Mouse (Mus musculus): ENCODE measurements around the gene Gipc2. TPM values are rescaled to one million over a fixed set of nuclear protein-coding genes. Genes with fewer than 3 reads are reported as not detected.

The Gipc2 gene
- polyA plus RNA-seq, 1 experiment from 2014 or later = 4.6 TPM

GRCm38 (mm10) chr3:152155296-152155948 lies 10.6 kb downstream of the Gipc2 start:
- H3K4me1 ChIP-seq (ENCODE audit: control insufficient read depth, insufficient read depth, low read length) = 0 out of 2 replicates have a peak, but pooled peaks cover 4% of the 10 kb centered on the region
- H3K4me3 ChIP-seq (ENCODE audit: low read depth, low read length) = no peak overlapping the region
- no peaks in the 10 kb centered on the region for H3K9me3 ChIP-seq (ENCODE audit: control insufficient read depth, low read length)
- no peak overlapping the region for H3K4me2 ChIP-seq (ENCODE audit: low read depth, low read length)
- ATAC-seq (ENCODE audit: low read depth) = no peak
- H3K36me3 ChIP-seq (ENCODE audit: control insufficient read depth, insufficient read depth, low read length) = no peaks in the 10 kb centered on the region
- H3K9ac ChIP-seq (ENCODE audit: low read depth, low read length) = no peak overlapping the region
- H3K27me3 ChIP-seq (replicated peaks; ENCODE audit: control insufficient read depth, insufficient read depth, low read length) = no peaks in the 10 kb centered on the region
- 41% methylated on average over 11 of the region's 11 CpGs for WGBS
- H3K27ac ChIP-seq (replicated peaks; ENCODE audit: low read depth, low read length) = no peak overlapping the region
- DNase-seq (ENCODE audit: low spot score) = no peak

DNA sequence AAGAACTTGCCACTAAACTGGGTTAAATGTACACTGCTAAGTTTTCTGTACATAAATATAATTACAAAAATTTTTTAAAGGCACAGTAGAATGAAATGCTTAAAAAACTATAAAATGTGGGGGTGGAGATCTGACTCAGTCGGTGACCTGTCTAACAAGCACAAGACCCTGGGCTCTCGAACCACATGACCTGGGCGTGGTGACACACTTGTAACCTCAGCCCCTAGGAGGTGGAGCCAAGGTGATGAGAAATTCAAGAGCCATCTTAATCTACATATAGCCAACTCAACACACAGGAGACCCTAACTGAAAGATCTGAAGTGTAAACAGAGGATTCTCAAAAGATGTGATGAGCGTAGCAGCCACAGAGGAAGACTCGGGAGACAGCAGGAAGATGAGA lies 11.9 kb downstream of the Gipc2 start:
- Histone ChIP-seq H3K9ac (ENCODE audit: low read depth, low read length) (no peak overlapping the region), H3K27me3 (replicated peaks; ENCODE audit: control insufficient read depth, insufficient read depth, low read length) (no peaks in the 10 kb centered on the region), H3K36me3 (ENCODE audit: control insufficient read depth, insufficient read depth, low read length) (no peaks in the 10 kb centered on the region), H3K4me2 (ENCODE audit: low read depth, low read length) (no peak overlapping the region), H3K4me3 (ENCODE audit: low read depth, low read length) (no peak overlapping the region), H3K27ac (replicated peaks; ENCODE audit: low read depth, low read length) (no peak overlapping the region), H3K4me1 (ENCODE audit: control insufficient read depth, insufficient read depth, low read length) (0 out of 2 replicates have a peak, but pooled peaks cover 4% of the 10 kb centered on the region), H3K9me3 (ENCODE audit: control insufficient read depth, low read length) (no peaks in the 10 kb centered on the region)
- WGBS = 87% methylated on average over 5 of the region's 5 CpGs
- no peak for ATAC-seq (ENCODE audit: low read depth)
- no peak for DNase-seq (ENCODE audit: low spot score)

DNA sequence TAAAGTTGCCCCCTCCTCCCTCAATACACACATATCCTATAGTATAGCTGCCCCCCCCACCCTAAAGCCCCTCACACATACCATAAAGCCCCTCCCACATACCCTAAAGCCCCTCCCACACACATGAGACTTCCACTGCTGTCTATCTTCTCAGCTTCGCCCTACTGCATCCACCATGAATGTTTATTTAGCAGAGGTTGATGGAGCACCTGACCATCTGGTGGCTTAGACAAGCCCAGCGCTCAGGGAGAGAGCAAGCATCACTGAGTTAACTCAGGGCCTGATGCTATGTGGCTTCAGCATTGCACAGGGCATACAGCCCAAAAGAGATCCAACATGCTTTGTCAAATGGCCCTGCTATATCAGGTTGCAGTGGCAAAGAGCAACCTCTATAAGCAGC lies 12.9 kb downstream of the Gipc2 start:
- no peak for ATAC-seq (ENCODE audit: low read depth)
- DNase-seq (ENCODE audit: low spot score) = no peak
- 0 out of 2 replicates have a peak, but pooled peaks cover 4% of the 10 kb centered on the region for H3K4me1 ChIP-seq (ENCODE audit: control insufficient read depth, insufficient read depth, low read length)
- no peaks in the 10 kb centered on the region for H3K9me3 ChIP-seq (ENCODE audit: control insufficient read depth, low read length)
- no peak overlapping the region for H3K9ac ChIP-seq (ENCODE audit: low read depth, low read length)
- WGBS = 78% methylated on average over 2 of the region's 2 CpGs
- H3K4me3 ChIP-seq (ENCODE audit: low read depth, low read length) = no peak overlapping the region
- H3K27me3 ChIP-seq (replicated peaks; ENCODE audit: control insufficient read depth, insufficient read depth, low read length) = no peaks in the 10 kb centered on the region
- H3K4me2 ChIP-seq (ENCODE audit: low read depth, low read length) = no peak overlapping the region
- no peak overlapping the region for H3K27ac ChIP-seq (replicated peaks; ENCODE audit: low read depth, low read length)
- no peaks in the 10 kb centered on the region for H3K36me3 ChIP-seq (ENCODE audit: control insufficient read depth, insufficient read depth, low read length)

DNA sequence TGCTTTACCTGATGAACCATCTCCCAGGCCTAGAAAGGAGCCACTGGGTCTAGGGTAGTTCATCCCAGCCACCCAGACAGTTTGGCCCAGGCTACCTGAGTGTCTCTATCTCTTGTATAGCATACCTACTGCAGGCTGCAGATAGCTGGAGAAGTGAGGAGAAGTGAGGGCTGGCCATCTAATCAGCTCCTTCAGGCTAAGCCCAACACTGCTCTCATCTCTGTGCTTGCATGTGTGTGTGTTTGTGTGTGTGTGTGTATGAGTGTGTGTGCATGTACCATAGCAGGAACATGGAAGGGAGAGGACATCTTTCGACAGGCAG lies 13.6 kb downstream of the Gipc2 start:
- WGBS = 94% methylated on average over 1 of the region's 1 CpGs
- 0 out of 2 replicates have a peak, but pooled peaks cover 4% of the 10 kb centered on the region for H3K4me1 ChIP-seq (ENCODE audit: control insufficient read depth, insufficient read depth, low read length)
- no peak overlapping the region for H3K4me3 ChIP-seq (ENCODE audit: low read depth, low read length)
- no peaks in the 10 kb centered on the region for H3K36me3 ChIP-seq (ENCODE audit: control insufficient read depth, insufficient read depth, low read length)
- ATAC-seq (ENCODE audit: low read depth) = no peak
- no peak overlapping the region for H3K4me2 ChIP-seq (ENCODE audit: low read depth, low read length)
- H3K9ac ChIP-seq (ENCODE audit: low read depth, low read length) = no peak overlapping the region
- H3K27me3 ChIP-seq (replicated peaks; ENCODE audit: control insufficient read depth, insufficient read depth, low read length) = no peaks in the 10 kb centered on the region
- H3K27ac ChIP-seq (replicated peaks; ENCODE audit: low read depth, low read length) = no peak overlapping the region
- no peak for DNase-seq (ENCODE audit: low spot score)
- H3K9me3 ChIP-seq (ENCODE audit: control insufficient read depth, low read length) = no peaks in the 10 kb centered on the region

GRCm38 (mm10) chr3:152151725-152152482 lies 14.1 kb downstream of the Gipc2 start:
- 61% methylated on average over 22 of the region's 29 CpGs for WGBS
- no peaks in the 10 kb centered on the region for H3K27me3 ChIP-seq (replicated peaks; ENCODE audit: control insufficient read depth, insufficient read depth, low read length)
- no peaks in the 10 kb centered on the region for H3K36me3 ChIP-seq (ENCODE audit: control insufficient read depth, insufficient read depth, low read length)
- no peak overlapping the region for H3K9ac ChIP-seq (ENCODE audit: low read depth, low read length)
- H3K4me1 ChIP-seq (ENCODE audit: control insufficient read depth, insufficient read depth, low read length) = 0 out of 2 replicates have a peak, but pooled peaks cover 4% of the 10 kb centered on the region
- peak overlapping the region; percentile 41 for H3K4me2 ChIP-seq (ENCODE audit: low read depth, low read length)
- ATAC-seq (ENCODE audit: low read depth) = 0 out of 2 replicates have a peak, but pooled peaks have one; percentile 22
- no peak overlapping the region for H3K27ac ChIP-seq (replicated peaks; ENCODE audit: low read depth, low read length)
- no peak overlapping the region for H3K4me3 ChIP-seq (ENCODE audit: low read depth, low read length)
- no peak for DNase-seq (ENCODE audit: low spot score)
- H3K9me3 ChIP-seq (ENCODE audit: control insufficient read depth, low read length) = no peaks in the 10 kb centered on the region

GRCm38 (mm10) chr3:152149863-152150262 lies 16.2 kb downstream of the Gipc2 start:
- Histone ChIP-seq H3K4me2 (ENCODE audit: low read depth, low read length) (no peak overlapping the region), H3K4me3 (ENCODE audit: low read depth, low read length) (no peak overlapping the region), H3K27ac (replicated peaks; ENCODE audit: low read depth, low read length) (no peak overlapping the region), H3K36me3 (ENCODE audit: control insufficient read depth, insufficient read depth, low read length) (no peaks in the 10 kb centered on the region), H3K9ac (ENCODE audit: low read depth, low read length) (no peak overlapping the region), H3K4me1 (ENCODE audit: control insufficient read depth, insufficient read depth, low read length) (0 out of 2 replicates have a peak, but pooled peaks cover 4% of the 10 kb centered on the region), H3K9me3 (ENCODE audit: control insufficient read depth, low read length) (no peaks in the 10 kb centered on the region), H3K27me3 (replicated peaks; ENCODE audit: control insufficient read depth, insufficient read depth, low read length) (no peaks in the 10 kb centered on the region)
- no peak for DNase-seq (ENCODE audit: low spot score)
- 45% methylated on average over 3 of the region's 3 CpGs for WGBS
- ATAC-seq (ENCODE audit: low read depth) = no peak

DNA sequence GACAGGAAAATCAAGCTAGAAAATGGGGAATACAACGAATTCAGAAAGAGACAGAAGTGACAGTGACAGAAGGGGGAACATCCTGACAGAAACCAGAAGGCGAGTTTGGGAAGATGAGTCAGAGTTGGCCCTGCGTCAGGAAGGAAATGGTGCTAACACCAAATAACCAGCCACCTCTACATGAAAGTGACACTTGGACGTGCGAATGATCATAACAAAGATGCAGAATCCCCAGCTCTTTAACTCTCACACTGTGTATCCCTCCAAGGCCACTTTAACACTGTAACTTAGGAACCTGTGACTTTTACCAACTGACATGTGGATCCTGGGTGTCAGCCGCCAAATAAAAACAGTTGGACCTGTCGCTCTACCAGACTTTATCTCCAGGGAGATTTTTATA lies 16.6 kb downstream of the Gipc2 start:
- WGBS = 63% methylated on average over 7 of the region's 7 CpGs
- ATAC-seq (ENCODE audit: low read depth) (no peak), DNase-seq (ENCODE audit: low spot score) (no peak)
- Histone ChIP-seq H3K27ac (replicated peaks; ENCODE audit: low read depth, low read length) (no peak overlapping the region), H3K9me3 (ENCODE audit: control insufficient read depth, low read length) (no peaks in the 10 kb centered on the region), H3K4me1 (ENCODE audit: control insufficient read depth, insufficient read depth, low read length) (0 out of 2 replicates have a peak, but pooled peaks cover 1% of the 10 kb centered on the region), H3K9ac (ENCODE audit: low read depth, low read length) (no peak overlapping the region), H3K27me3 (replicated peaks; ENCODE audit: control insufficient read depth, insufficient read depth, low read length) (no peaks in the 10 kb centered on the region), H3K4me3 (ENCODE audit: low read depth, low read length) (no peak overlapping the region), H3K4me2 (ENCODE audit: low read depth, low read length) (no peak overlapping the region), H3K36me3 (ENCODE audit: control insufficient read depth, insufficient read depth, low read length) (no peaks in the 10 kb centered on the region)

DNA sequence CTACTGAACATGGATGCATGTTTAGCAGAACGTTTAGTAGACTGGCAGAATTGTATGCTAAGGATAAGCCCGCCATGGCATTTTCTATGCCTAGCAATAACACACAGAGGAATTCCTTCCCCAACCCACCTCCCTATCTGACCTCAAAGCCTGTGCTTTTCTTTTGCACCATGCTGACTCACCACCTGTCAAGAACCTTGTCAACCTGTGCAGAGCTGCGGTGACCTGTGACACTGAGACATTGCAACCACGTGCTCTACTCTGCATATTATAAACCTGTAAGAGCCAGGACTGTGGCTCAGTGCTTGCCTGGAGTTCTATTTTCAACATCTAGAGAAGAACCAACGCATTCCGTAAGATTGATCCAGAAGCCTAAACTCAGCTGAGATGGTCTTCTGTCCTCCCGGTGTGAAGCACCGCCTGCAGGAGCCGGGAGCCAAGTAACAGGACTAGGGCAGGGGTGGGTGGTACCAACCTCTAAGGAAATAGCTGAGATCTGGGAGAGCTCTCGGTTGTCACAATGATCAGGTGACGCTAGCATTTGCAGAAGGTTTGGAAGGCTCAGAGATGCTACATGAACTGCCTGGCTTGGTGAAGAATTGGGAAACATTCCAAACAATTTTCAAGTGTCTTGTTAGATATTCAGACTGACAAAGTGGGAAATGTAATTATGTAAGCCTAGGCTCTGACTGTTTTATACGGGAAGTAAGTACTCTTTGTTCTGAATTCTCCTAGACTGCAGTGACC lies 18.8 kb downstream of the Gipc2 start:
- Histone ChIP-seq H3K4me3 (ENCODE audit: low read depth, low read length) (no peak overlapping the region), H3K9ac (ENCODE audit: low read depth, low read length) (no peak overlapping the region), H3K27ac (replicated peaks; ENCODE audit: low read depth, low read length) (no peak overlapping the region), H3K4me2 (ENCODE audit: low read depth, low read length) (no peak overlapping the region), H3K9me3 (ENCODE audit: control insufficient read depth, low read length) (no peaks in the 10 kb centered on the region), H3K27me3 (replicated peaks; ENCODE audit: control insufficient read depth, insufficient read depth, low read length) (no peaks in the 10 kb centered on the region), H3K36me3 (ENCODE audit: control insufficient read depth, insufficient read depth, low read length) (no peaks in the 10 kb centered on the region), H3K4me1 (ENCODE audit: control insufficient read depth, insufficient read depth, low read length) (no peaks in the 10 kb centered on the region)
- DNase-seq (ENCODE audit: low spot score) (no peak), ATAC-seq (ENCODE audit: low read depth) (no peak)
- WGBS = 62% methylated on average over 12 of the region's 12 CpGs

Measured in embryonic facial prominence, embryonic 14.5 days (tissue).